Mouse (Mus musculus) liver, adult (tissue): ENCODE data around the gene Bcl10.

Experiments used
- GATA4 ChIP-seq: IDR thresholded peaks from 2 replicates; pipeline ENCODE4 v1.6.1; 2014; ENCODE audit warnings: mild to moderate bottlenecking, low read length; ENCODE audit not compliant: insufficient replicate concordance

The Bcl10 gene

DNA sequence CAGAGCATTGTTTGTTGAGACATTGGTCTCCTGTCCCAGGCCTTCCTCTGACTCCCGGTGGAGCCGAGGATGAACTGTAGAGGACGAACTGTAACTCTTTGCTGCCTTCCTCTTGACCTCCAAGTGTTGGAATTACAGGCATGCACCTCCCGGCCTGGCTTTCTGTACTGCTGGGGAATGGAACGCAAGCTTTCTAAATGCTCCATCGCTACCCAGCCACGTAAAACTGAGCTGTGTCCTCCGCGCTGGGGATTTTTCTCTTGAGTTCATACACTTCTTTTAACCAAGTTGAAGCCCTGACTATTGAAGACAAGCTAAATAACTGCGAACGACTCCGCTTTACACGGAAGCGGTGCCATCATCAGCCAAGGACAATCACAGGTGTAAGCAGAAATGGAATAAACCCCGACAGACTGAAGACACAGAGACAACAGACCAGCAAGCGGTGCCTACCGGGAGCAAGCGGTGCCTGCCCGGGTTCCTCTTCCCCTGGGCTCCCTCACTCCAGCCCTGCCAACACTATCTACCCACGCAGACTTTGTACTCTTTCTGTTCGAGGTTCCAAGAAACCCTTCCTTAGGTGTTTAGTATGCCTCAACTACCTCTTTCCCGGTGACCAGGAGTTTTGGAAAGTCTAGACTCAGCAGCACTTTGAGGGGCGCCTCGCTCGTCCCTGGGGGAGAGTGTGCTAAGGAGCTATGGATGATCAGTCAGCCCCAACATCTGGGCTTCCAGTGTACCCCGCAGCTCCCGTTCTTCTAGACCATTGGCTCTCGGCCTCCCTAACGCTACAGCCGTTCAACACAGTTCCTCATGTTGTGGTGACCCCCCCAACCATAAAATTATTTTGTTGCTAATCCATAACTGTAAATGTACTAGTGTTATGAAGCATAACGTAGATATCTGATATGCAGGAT, 40.8 kb downstream of the Bcl10 start:
- TF ChIP-seq GATA4, result no peak

DNA sequence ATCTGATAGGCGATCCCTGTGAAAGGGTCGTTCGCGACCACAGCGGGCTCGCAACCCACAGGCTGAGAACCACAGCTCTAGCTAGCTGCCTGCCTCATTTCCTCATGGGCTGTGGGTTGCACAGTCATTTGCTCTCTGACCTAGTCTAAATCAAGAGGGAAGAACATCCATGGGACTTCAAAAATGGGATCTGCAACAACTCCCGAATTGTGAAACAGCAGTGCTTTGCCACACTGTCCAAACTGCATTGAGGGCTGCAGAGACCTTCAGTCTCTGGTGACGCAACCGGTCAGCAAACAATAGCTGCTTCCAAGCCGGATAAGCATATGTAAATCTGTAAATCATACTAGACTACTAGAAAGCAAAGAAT, 41.4 kb downstream of the Bcl10 start:
- no peak for TF ChIP-seq GATA4

DNA sequence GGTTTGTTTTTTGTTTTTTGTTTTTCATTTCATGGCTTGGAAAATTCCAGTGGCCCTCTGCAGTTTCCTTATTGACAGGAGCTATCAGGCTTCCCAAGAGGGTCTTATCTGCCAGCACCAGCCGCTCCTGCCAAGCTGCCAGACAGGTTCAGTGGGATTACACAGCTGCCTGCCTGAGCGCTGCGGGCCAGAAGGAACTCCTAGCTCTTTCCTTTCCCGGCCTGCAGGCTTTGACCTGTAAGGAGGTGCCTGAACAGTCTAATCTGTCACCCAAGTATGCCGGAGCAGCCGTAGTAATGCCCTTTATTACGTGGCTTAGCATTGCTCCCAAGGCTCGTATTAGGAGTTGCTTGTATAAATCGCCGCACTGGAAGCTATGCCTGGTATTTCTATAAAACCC, 41.9 kb downstream of the Bcl10 start:
- TF ChIP-seq GATA4, result no peak

DNA sequence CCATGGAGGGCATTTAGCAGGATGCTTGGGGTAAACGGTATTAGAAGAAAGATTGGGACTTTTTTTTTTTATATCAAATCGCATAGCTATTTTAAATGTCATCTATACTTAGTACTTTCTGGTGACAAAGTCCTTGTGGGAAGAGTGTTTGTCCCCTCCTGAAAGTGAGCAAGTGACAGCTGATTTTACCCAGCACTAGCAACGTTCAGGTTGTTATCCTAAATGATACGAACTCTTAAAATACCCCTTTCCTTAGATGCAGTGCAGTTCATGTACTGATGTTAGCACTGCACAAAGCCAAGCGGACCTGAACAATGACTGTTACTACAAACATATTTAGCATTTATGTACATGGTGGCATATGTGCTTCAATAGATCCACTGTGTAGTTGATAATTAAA, 44.2 kb downstream of the Bcl10 start:
- TF ChIP-seq GATA4, result no peak

DNA sequence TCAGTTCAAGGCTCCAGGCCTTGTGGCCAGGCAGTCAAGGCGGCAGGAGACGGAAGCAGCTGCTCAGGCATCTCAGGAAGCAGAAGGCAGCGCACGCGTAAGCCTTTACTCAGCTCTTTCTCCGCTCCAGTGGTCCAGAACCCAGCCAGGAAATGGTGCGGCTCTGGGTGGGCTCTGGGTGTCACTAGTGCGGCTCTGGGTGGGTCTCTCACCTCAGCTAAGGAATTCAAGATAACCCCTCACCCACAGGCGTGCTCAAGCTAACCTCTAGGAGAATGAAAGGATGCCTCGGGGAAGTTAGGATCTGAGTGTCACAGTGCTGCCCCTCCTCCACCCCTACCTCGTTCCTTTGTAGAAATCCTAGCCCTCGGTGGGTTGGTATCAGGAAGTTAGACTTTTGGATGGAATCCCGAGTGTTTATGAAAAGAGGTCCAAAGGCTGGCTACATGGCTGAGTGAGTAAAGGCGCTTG, 46.5 kb downstream of the Bcl10 start:
- TF ChIP-seq GATA4, result no peak

DNA sequence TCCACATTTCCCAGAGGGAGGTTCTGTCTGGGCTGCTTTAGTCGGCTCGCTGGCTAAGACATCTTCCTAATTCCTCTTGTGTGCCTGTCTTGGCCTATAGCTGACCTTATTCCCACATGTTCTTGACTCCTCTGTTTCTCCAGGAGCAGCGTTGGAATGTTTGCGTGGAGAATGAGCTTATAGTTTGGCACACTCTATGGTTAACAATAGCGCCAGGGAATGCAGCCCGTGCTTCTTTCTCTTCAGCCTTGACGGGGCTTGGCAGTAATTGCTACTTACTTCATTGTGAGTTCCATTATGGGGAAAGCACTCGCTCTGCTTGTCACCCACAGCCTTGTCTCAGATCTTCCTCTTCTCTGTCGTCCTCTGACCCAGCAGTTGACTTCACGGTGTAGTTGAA, 48.9 kb downstream of the Bcl10 start:
- TF ChIP-seq GATA4, result no peak

DNA sequence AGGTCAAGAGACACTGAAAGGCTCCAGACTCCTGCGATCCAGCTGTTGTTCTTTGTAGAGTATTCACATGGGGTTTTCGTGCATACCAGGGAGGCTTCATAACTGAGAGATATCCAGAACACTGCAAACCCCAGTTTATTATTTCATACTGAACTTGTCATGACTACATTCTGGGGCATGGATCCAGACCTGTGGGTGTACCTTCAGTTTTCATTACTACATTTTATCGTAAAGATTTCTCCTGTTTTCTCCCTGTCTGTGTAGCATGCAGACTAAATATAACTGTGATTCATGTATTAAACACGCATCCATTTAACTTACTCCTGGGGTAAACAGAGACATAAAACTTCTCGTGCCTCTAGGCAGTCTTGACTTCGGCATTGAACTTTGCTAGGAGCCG, 52.4 kb downstream of the Bcl10 start:
- no peak for TF ChIP-seq GATA4
